Mouse (Mus musculus) intestine, postnatal 0 days (tissue): ENCODE measurements around the gene Sec63. TPM values are rescaled to one million over a fixed set of nuclear protein-coding genes. Genes with fewer than 3 reads are reported as not detected.

Experiments used
- ATAC-seq: fragments of 200-750 bp; cut with Nextera tagmentation; 2 replicates; pipeline ENCODE4 v1.8.0; 2017; ENCODE audit warnings: mild to moderate bottlenecking, moderate TSS enrichment, moderate library complexity
- H3K27ac ChIP-seq: fragments of 300-500 bp; sonication (generic); 2 replicates; pipeline ENCODE4 v1.5.1; 2014; ENCODE audit warnings: mild to moderate bottlenecking, low read depth, low read length, moderate library complexity
- H3K27me3 ChIP-seq: fragments of 300-500 bp; sonication (generic); replicated peaks from 2 replicates; pipeline ENCODE4 v1.6.1; 2014; ENCODE audit warnings: low read length, mixed read lengths; ENCODE audit not compliant: control insufficient read depth, insufficient read depth
- H3K36me3 ChIP-seq: fragments of 300-500 bp; sonication (generic); 2 replicates; pipeline ENCODE4 v1.6.1; 2014; ENCODE audit warnings: mild to moderate bottlenecking, moderate library complexity; ENCODE audit not compliant: control insufficient read depth, insufficient read depth
- H3K4me1 ChIP-seq: fragments of 300-500 bp; sonication (generic); replicated peaks from 2 replicates; pipeline ENCODE4 v1.6.1; 2014; ENCODE audit warnings: antibody characterized with exemption, low read length, mixed read lengths; ENCODE audit not compliant: control insufficient read depth, insufficient read depth
- H3K4me2 ChIP-seq: fragments of 300-500 bp; sonication (generic); replicated peaks from 2 replicates; pipeline ENCODE4 v1.6.1; 2014; ENCODE audit warnings: low read depth, mild to moderate bottlenecking, moderate library complexity
- H3K4me3 ChIP-seq: fragments of 300-500 bp; sonication (generic); 2 replicates; pipeline ENCODE4 v1.5.1; 2014; ENCODE audit warnings: low read depth, low read length
- H3K9ac ChIP-seq: fragments of 300-500 bp; sonication (generic); 2 replicates; pipeline ENCODE4 v1.6.1; 2014; ENCODE audit warnings: mild to moderate bottlenecking, low read depth, low read length
- H3K9me3 ChIP-seq: fragments of 300-500 bp; sonication (generic); 2 replicates; pipeline ENCODE4 v1.6.1; 2016; ENCODE audit warnings: mixed run types; ENCODE audit not compliant: control insufficient read depth
- CTCF ChIP-seq: sonication (generic); IDR thresholded peaks from 2 replicates; pipeline ENCODE4 v1.5.1; 2016; ENCODE audit warnings: low read depth, mild to moderate bottlenecking, control low read depth, antibody characterized with exemption, moderate library complexity
- WGBS: fragments of 180-500 bp; shearing (Covaris S2); extraction: QIAGEN DNeasy Blood & Tissue Kit; methylation state at CpG from one replicate; pipeline ENCODE4 v1.1.7; 2014; 5-methylcytosine and 5-hydroxymethylcytosine counted together
- polyA plus RNA-seq: library from polyadenylated mRNA; unstranded; fragments of >200 nt; fragmentation: Nextera tagmentation; extraction: Ambion mirVana; gene quantifications from 2 replicates; pipeline ENCODE4 v1.2.1, GENCODE M21; 2015

Sec63 gene
- 17.2 and 22.3 TPM in 2 replicates for polyA plus RNA-seq

- Histone ChIP-seq H3K4me2 (peak within 1 kb of the TSS; percentile 79), H3K4me1 (0 out of 2 replicates have a peak, but pooled peaks cover 2% of the 10 kb centered on the region), H3K27me3 (no peaks in the 10 kb centered on the region), H3K9me3 (no peaks in the 10 kb centered on the region), H3K9ac (peak within 1 kb of the TSS; percentile 97), H3K27ac (peak within 1 kb of the TSS; percentile 92), H3K36me3 (no peaks in the 10 kb centered on the region), H3K4me3 (peak within 1 kb of the TSS; percentile 96)
- ATAC-seq, result peak; percentile 98
- WGBS, result under 1% methylated on average over 58 of the region's 81 CpGs
- no peak for TF ChIP-seq CTCF
Measured at GRCm38 (mm10) chr10:42760999-42761900, at the start of gene Sec63. TSS of gene Sec63 (plus strand) at chr10:42761496.

- Histone ChIP-seq H3K9ac (no peak overlapping the region), H3K4me2 (peak overlapping the region; percentile 60; the same call in 1 of the 2 replicates), H3K9me3 (no peaks in the 10 kb centered on the region), H3K4me3 (peak overlapping the region; percentile 17; the same call in 1 of the 2 replicates), H3K27me3 (no peaks in the 10 kb centered on the region), H3K36me3 (no peaks in the 10 kb centered on the region), H3K27ac (0 out of 2 replicates have a peak overlapping the region, but pooled peaks have one; percentile 62), H3K4me1 (no peaks in the 10 kb centered on the region)
- TF ChIP-seq CTCF, result no peak
- ATAC-seq, result peak; percentile 41; the same call in 1 of the 2 replicates
- WGBS, result 15% methylated on average over 9 of the region's 9 CpGs
Measured at GRCm38 (mm10) chr10:42714676-42715075, 46.6 kb upstream of the Sec63 start.

DNA sequence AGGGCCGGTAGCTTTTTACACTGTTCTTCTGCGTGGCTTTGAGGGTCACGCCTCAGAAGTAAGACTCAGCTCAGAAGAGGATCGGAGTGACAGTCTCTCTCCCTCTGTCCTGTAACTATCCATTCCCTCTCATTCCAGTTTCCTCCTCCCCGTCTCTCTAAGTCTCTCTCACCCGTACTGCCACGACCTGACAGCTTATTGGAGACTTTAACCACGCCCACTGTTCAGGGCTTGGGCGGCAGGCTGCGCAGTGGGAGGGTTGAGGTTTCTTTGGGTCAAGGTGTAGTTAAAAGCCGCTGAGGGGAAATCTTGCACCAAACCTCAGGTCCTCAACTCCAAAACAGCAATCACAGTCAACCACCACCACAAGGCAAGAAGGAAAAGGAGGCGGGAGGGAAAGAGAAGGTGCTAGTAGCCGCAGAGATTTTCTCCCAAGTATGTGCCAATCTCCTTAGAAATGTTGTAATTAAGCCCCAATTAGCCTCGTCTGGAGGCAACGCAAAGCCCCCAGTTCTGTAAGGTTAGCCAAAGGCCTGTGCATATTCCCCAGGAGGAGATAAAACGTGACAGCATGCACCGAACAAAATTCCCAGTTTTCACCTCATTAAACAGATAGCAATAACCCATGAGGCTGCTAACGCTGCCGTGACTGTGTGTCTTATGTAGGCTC lies 45.8 kb upstream of the Sec63 start:
- H3K27me3 ChIP-seq, result no peaks in the 10 kb centered on the region
- peak overlapping the region; percentile 60 for H3K4me2 ChIP-seq
- no peak overlapping the region for H3K9ac ChIP-seq
- no peaks in the 10 kb centered on the region for H3K4me1 ChIP-seq
- H3K36me3 ChIP-seq, result no peaks in the 10 kb centered on the region
- H3K4me3 ChIP-seq, result peak overlapping the region; percentile 17
- ATAC-seq, result peak; percentile 61
- peak overlapping the region; percentile 62; the same call in 1 of the 2 replicates for H3K27ac ChIP-seq
- TF ChIP-seq CTCF, result no peak
- WGBS, result 19% methylated on average over 19 of the region's 19 CpGs
- H3K9me3 ChIP-seq, result no peaks in the 10 kb centered on the region

DNA sequence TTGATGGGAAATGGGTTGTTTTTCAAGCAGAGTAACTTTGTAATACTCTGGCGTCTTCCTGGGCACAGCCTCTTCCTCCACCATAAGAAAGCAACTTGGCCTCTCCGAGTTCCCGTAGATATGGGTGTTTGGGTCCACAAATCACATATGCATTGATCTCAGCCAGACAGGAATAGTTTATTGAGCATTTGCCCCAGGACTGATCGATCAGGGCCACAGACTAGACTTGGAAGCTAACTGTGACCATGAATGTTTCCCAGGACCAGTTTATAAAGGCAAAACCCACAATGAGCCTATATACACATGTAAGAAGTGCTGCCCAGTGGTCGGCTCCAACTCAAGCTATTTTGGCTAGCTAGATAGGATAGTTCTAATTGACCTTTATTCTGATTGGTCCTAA lies 39.2 kb upstream of the Sec63 start:
- Histone ChIP-seq H3K27me3 (no peaks in the 10 kb centered on the region), H3K27ac (no peak overlapping the region), H3K9ac (no peak overlapping the region), H3K36me3 (no peaks in the 10 kb centered on the region), H3K4me1 (no peaks in the 10 kb centered on the region; the same call in 1 of the 2 replicates), H3K4me3 (no peak overlapping the region), H3K9me3 (no peaks in the 10 kb centered on the region), H3K4me2 (no peak overlapping the region)
- ATAC-seq, result no peak
- no peak for TF ChIP-seq CTCF
- WGBS, result 85% methylated on average over 5 of the region's 5 CpGs

DNA sequence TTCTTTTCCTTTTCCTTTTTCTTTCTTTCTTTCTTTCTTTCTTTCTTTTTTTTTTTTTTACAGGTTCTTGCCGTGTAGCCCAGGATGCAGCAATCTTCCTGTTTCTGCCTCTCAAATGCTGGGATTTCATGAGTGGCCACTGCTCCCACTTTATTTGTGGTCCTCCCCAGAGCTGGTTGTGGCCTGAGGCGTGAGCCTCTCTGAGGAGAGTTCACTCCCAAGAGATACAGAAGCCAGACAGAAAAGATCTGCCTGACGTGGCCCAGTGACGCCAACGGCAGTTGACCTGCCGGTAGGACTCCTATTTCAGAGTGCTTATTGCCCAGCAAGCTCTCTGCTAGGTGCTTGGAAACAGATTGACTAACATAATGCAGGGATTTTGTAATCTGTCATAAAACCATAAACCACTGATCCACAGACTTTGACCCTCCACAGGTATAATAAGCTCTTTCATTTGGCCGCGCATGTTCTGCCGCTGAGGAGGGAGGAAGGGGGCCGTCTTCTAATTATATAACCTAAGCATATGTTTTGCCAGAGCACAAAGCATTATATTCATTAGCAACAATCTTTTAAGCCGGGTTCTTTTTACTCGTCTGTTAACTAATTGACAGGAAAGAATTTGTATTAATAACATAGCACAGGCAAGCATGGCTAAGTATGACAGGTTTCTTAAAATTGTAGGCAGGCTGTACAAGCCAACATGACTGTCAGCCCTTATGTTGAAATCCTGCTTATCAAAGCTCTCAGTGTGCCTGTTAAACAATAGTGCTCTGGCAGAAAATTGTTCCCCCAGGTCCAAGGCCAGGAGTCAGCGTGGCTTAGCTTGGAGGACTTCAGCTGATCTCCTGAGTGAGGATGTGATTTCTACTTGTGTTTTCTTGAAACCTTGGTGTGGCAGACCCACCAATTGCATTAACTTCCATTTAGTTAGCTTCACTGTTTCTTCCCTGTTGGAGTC lies 37.7 kb upstream of the Sec63 start:
- H3K4me3 ChIP-seq, result no peak overlapping the region
- TF ChIP-seq CTCF, result no peak
- ATAC-seq, result peak; percentile 96
- no peaks in the 10 kb centered on the region for H3K36me3 ChIP-seq
- no peaks in the 10 kb centered on the region; the same call in 1 of the 2 replicates for H3K4me1 ChIP-seq
- H3K27me3 ChIP-seq, result no peaks in the 10 kb centered on the region
- no peaks in the 10 kb centered on the region for H3K9me3 ChIP-seq
- H3K9ac ChIP-seq, result no peak overlapping the region
- H3K4me2 ChIP-seq, result peak overlapping the region; percentile 24; the same call in 1 of the 2 replicates
- 31% methylated on average over 13 of the region's 13 CpGs for WGBS
- H3K27ac ChIP-seq, result peak overlapping the region; percentile 90
